Mouse (Mus musculus) stomach, embryonic 16.5 days (tissue): Measurements from ENCODE around the gene Hprt. TPM values are rescaled to one million over a fixed set of nuclear protein-coding genes. Genes with fewer than 3 reads are reported as not detected.

Source experiments
- ATAC-seq: fragments of 200-750 bp; cut with Nextera tagmentation; 2 replicates; pipeline ENCODE4 v1.8.0; 2017; ENCODE audit warnings: moderate number of reproducible peaks, moderate TSS enrichment; ENCODE audit not compliant: insufficient read depth, low FRiP score
- H3K27ac ChIP-seq: fragments of 300-500 bp; sonication (generic); 2 replicates; pipeline ENCODE4 v1.5.1; 2014; ENCODE audit warnings: low read length
- H3K27me3 ChIP-seq: fragments of 300-500 bp; sonication (generic); 2 replicates; pipeline ENCODE4 v1.6.1; 2014; ENCODE audit warnings: low read length, control low read depth, mixed read lengths; ENCODE audit not compliant: control insufficient read depth, insufficient read depth
- H3K36me3 ChIP-seq: fragments of 300-500 bp; sonication (generic); 2 replicates; pipeline ENCODE4 v1.6.1; 2014; ENCODE audit warnings: low read length; ENCODE audit not compliant: control insufficient read depth, insufficient read depth
- H3K4me1 ChIP-seq: fragments of 300-500 bp; sonication (generic); 2 replicates; pipeline ENCODE4 v1.6.1; 2014; ENCODE audit warnings: low read length, control low read depth, mixed read lengths; ENCODE audit not compliant: control insufficient read depth, insufficient read depth
- H3K4me2 ChIP-seq: fragments of 300-500 bp; sonication (generic); 2 replicates; pipeline ENCODE4 v1.6.1; 2014; ENCODE audit warnings: low read depth, low read length, mixed read lengths
- H3K4me3 ChIP-seq: fragments of 300-500 bp; sonication (generic); replicated peaks from 2 replicates; pipeline ENCODE4 v1.5.1; 2014; ENCODE audit warnings: mild to moderate bottlenecking, low read length
- H3K9ac ChIP-seq: fragments of 300-500 bp; sonication (generic); 2 replicates; pipeline ENCODE4 v1.6.1; 2014; ENCODE audit warnings: low read length
- H3K9me3 ChIP-seq: fragments of 300-500 bp; sonication (generic); replicated peaks from 2 replicates; pipeline ENCODE4 v1.6.1; 2016; ENCODE audit warnings: low read length, control low read depth; ENCODE audit not compliant: control insufficient read depth
- WGBS: fragments of 180-500 bp; shearing (Covaris S2); extraction: QIAGEN DNeasy Blood & Tissue Kit; methylation state at CpG from one replicate; pipeline ENCODE4 v1.1.7; 2014; 5-methylcytosine and 5-hydroxymethylcytosine counted together
- polyA plus RNA-seq: library from polyadenylated mRNA; unstranded; fragments of >200 nt; fragmentation: Nextera tagmentation; extraction: Ambion mirVana; gene quantifications from 2 replicates; pipeline ENCODE4 v1.2.1, GENCODE M21; 2015

Gene Hprt
- polyA plus RNA-seq, 1 experiment from 2014 or later: 224 TPM

GRCm38 (mm10) chrX:53038194-53038593, 50.3 kb downstream of the Hprt start:
- Histone ChIP-seq H3K4me3 (no peak overlapping the region), H3K4me1 (peaks cover 5% of the 10 kb centered on the region; the same call in 1 of the 2 replicates), H3K27ac (no peak overlapping the region), H3K9me3 (no peaks in the 10 kb centered on the region), H3K27me3 (no peaks in the 10 kb centered on the region; the same call in 1 of the 2 replicates), H3K4me2 (no peak overlapping the region), H3K9ac (no peak overlapping the region), H3K36me3 (no peaks in the 10 kb centered on the region)
- no peak for ATAC-seq
- 77% methylated on average over 4 of the region's 4 CpGs for WGBS

DNA sequence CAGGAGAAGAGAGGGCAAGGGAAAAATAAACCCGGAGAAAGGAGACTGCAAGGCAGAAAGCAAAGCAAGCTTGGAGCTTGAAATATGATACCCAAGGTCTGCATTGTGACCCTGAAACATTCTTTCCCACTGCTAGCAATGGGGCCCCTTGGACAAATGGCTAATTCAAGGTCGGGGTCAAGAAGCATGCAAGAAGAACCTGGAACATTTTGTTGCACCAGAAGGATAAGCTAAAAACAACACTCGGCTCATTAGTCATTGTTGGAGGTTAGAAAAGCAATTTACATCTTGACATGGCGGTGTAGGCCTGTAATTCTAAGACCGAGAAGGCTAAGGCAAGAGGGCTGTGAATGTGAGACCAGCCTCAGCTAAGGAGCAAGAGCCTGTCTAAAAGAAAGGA, 51.7 kb downstream of the Hprt start:
- Histone ChIP-seq H3K27me3 (no peaks in the 10 kb centered on the region; the same call in 1 of the 2 replicates), H3K4me1 (peaks cover 5% of the 10 kb centered on the region; the same call in 1 of the 2 replicates), H3K9me3 (no peaks in the 10 kb centered on the region), H3K27ac (no peak overlapping the region), H3K36me3 (no peaks in the 10 kb centered on the region), H3K9ac (no peak overlapping the region), H3K4me2 (no peak overlapping the region), H3K4me3 (no peak overlapping the region)
- no peak for ATAC-seq
- WGBS: 42% methylated on average over 5 of the region's 5 CpGs

DNA sequence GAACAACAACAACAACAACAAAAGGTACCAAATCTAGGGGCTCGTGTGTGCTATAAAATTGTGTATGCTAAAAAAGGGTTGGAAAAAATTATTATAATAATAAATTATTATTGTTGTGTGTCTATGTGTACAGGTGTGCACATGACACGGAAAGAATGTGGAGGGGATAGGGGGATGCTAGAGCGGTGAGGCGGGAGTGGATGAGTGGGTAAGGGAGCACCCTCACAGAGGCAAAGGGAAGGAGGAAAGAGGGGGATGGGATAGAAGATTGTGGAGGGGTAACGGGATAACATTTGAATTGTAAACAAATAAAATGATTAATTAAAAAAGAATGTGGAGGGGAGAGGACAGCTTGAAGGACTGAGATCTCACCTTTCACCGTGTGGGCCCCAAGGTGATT, 52.2 kb downstream of the Hprt start:
- Histone ChIP-seq H3K27me3 (no peaks in the 10 kb centered on the region; the same call in 1 of the 2 replicates), H3K4me3 (no peak overlapping the region), H3K9ac (no peak overlapping the region), H3K36me3 (no peaks in the 10 kb centered on the region), H3K9me3 (no peaks in the 10 kb centered on the region), H3K27ac (no peak overlapping the region), H3K4me1 (peaks cover 5% of the 10 kb centered on the region; the same call in 1 of the 2 replicates), H3K4me2 (no peak overlapping the region)
- ATAC-seq: no peak
- WGBS: 73% methylated on average over 6 of the region's 6 CpGs

GRCm38 (mm10) chrX:53041006-53041405, 53.1 kb downstream of the Hprt start:
- WGBS: 79% methylated on average over 6 of the region's 6 CpGs
- no peak overlapping the region for H3K9ac ChIP-seq
- no peak overlapping the region for H3K27ac ChIP-seq
- H3K4me2 ChIP-seq: no peak overlapping the region
- H3K27me3 ChIP-seq: no peaks in the 10 kb centered on the region; the same call in 1 of the 2 replicates
- H3K36me3 ChIP-seq: no peaks in the 10 kb centered on the region
- H3K4me3 ChIP-seq: no peak overlapping the region
- peaks cover 5% of the 10 kb centered on the region; the same call in 1 of the 2 replicates for H3K4me1 ChIP-seq
- ATAC-seq: no peak
- no peaks in the 10 kb centered on the region for H3K9me3 ChIP-seq

- H3K9ac ChIP-seq: no peak overlapping the region
These were observed 57.4 kb downstream of the Hprt start for GRCm38 (mm10) chrX:53045187-53045903.

DNA sequence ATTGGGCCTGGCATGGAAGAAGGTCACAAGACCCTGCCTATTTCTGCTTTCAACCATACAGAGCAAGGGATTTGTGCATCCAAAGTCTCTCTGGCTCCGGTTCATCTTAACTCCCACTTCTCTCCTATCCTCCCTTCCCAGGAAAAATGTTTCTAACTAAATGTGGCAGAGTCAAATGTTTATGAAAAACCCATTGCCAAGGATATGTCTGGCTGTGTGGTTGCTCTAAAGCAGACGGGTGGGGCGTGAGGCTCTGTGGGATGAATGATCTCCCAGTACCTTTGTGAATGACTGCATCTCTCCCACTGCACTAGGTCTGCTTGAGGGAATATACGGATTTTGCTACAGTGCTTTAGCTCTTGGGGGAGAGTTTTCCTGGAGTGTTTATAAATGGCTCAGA, 58.1 kb downstream of the Hprt start:
- Histone ChIP-seq H3K27me3 (no peaks in the 10 kb centered on the region; the same call in 1 of the 2 replicates), H3K9me3 (no peaks in the 10 kb centered on the region), H3K9ac (no peak overlapping the region), H3K4me3 (no peak overlapping the region), H3K27ac (peak overlapping the region; percentile 62), H3K36me3 (no peaks in the 10 kb centered on the region), H3K4me1 (no peaks in the 10 kb centered on the region), H3K4me2 (no peak overlapping the region)
- no peak for ATAC-seq
- WGBS: 54% methylated on average over 4 of the region's 4 CpGs

More at GRCm38 (mm10) chrX:53045187-53045903, 57.4 kb downstream of the Hprt start:
- WGBS: 28% methylated on average over 10 of the region's 10 CpGs
- H3K4me1 ChIP-seq: no peaks in the 10 kb centered on the region
- no peak overlapping the region for H3K4me2 ChIP-seq
- 0 out of 2 replicates have a peak, but pooled peaks have one; percentile 25 for ATAC-seq
- no peaks in the 10 kb centered on the region; the same call in 1 of the 2 replicates for H3K27me3 ChIP-seq
- H3K36me3 ChIP-seq: no peaks in the 10 kb centered on the region
- no peak overlapping the region for H3K4me3 ChIP-seq
- no peaks in the 10 kb centered on the region for H3K9me3 ChIP-seq
- peak overlapping the region; percentile 75 for H3K27ac ChIP-seq

GRCm38 (mm10) chrX:53046911-53047310, 59.0 kb downstream of the Hprt start:
- Histone ChIP-seq H3K4me3 (no peak overlapping the region), H3K9me3 (no peaks in the 10 kb centered on the region), H3K27ac (no peak overlapping the region), H3K9ac (no peak overlapping the region), H3K4me2 (no peak overlapping the region), H3K4me1 (no peaks in the 10 kb centered on the region), H3K36me3 (no peaks in the 10 kb centered on the region), H3K27me3 (no peaks in the 10 kb centered on the region; the same call in 1 of the 2 replicates)
- WGBS: 21% methylated on average over 2 of the region's 2 CpGs
- ATAC-seq: no peak

GRCm38 (mm10) chrX:53049196-53049595, 61.3 kb downstream of the Hprt start:
- H3K4me2 ChIP-seq: no peak overlapping the region
- peaks cover 6% of the 10 kb centered on the region for H3K4me1 ChIP-seq
- no peaks in the 10 kb centered on the region for H3K27me3 ChIP-seq
- ATAC-seq: no peak
- no peak overlapping the region for H3K9ac ChIP-seq
- no peak overlapping the region for H3K4me3 ChIP-seq
- WGBS: 55% methylated on average over 4 of the region's 4 CpGs
- no peaks in the 10 kb centered on the region for H3K9me3 ChIP-seq
- H3K27ac ChIP-seq: no peak overlapping the region
- H3K36me3 ChIP-seq: no peaks in the 10 kb centered on the region

GRCm38 (mm10) chrX:53050353-53050752, 62.4 kb downstream of the Hprt start:
- H3K4me3 ChIP-seq: peak overlapping the region; percentile 16; the same call in 1 of the 2 replicates
- 10% methylated on average over 9 of the region's 9 CpGs for WGBS

More at GRCm38 (mm10) chrX:53050353-53050752, 62.4 kb downstream of the Hprt start:
- Histone ChIP-seq H3K9ac (0 out of 2 replicates have a peak overlapping the region, but pooled peaks have one; percentile 16), H3K27ac (no peak overlapping the region), H3K4me2 (peak overlapping the region; percentile 40), H3K27me3 (no peaks in the 10 kb centered on the region), H3K4me1 (peaks cover 6% of the 10 kb centered on the region), H3K9me3 (no peaks in the 10 kb centered on the region), H3K36me3 (no peaks in the 10 kb centered on the region)
- no peak for ATAC-seq
